Mouse (Mus musculus) left cerebral cortex, adult 9 months (tissue): Measurements from ENCODE around the gene Tnfrsf21.

Source experiments
- DNase-seq, 2 experiments: peaks; one replicate each; pipeline ENCODE4 v3.0.0; 2022; ENCODE audit warnings: low spot score in 2 of 2

Tnfrsf21 gene

GRCm38 (mm10) chr17:43130115-43130869, 113.9 kb downstream of the Tnfrsf21 start:
- DNase-seq = no peak

GRCm38 (mm10) chr17:43130870-43131264, 114.5 kb downstream of the Tnfrsf21 start:
- DNase-seq = no peak

- no peak for DNase-seq
Observed at GRCm38 (mm10) chr17:43132477-43132876, 116.1 kb downstream of the Tnfrsf21 start.

- DNase-seq = no peak
Observed at GRCm38 (mm10) chr17:43133106-43133505, 116.8 kb downstream of the Tnfrsf21 start.

GRCm38 (mm10) chr17:43134991-43135390, 118.6 kb downstream of the Tnfrsf21 start:
- DNase-seq = no peak

GRCm38 (mm10) chr17:43135398-43136265, 119.3 kb downstream of the Tnfrsf21 start:
- no peak for DNase-seq

- DNase-seq = no peak
Observed at GRCm38 (mm10) chr17:43136720-43137119, 120.4 kb downstream of the Tnfrsf21 start.

GRCm38 (mm10) chr17:43137838-43138237, 121.5 kb downstream of the Tnfrsf21 start:
- no peak for DNase-seq

- DNase-seq = no peak
Observed at GRCm38 (mm10) chr17:43138356-43138755, 122.0 kb downstream of the Tnfrsf21 start.
